Comparison of ENCODE assay signal across 8 mouse cellular contexts in the genomic region with DNA sequence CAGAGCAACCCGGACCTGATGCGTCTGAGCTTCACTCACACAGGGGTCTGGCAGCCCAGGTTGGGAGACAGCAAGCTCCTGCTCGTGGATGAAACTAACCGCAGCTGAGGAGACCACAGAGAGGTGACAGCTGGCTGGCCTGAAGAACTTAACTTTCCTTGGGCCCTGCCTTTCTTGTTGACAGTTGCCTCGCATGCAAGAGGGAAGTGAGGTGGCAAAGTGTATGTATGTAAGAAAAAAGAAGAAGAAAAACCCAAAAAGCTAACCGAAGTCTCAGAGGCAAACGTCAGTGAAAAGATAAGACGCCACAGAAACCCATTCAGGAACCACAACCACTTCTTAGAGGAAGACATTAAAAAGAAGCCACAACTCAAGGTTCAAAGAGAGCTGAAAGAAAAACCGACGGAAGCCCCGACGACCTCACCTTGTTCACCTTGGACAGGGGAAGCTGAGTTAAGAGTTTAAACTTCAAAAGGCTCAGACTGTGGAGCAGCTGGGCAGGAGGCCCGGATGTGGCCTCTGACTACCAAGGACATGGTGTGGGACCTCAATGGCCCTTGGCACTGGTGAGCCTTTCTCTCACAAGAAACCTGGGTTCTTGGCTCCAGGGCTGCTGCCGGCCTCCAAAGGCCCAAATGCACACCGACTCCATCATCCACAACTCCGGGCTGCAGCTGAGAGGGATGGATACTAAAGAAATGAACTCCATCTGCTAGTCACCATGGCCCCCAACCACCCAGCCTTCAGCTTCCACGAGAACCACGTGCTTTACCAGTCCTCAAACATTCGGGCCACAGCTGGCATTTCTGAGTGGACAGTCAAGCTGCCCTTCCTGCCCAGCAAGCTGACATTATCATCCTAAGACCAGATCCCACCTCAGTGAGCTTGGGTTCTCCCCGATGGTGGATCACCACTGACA. TPM values are rescaled to one million over a fixed set of nuclear protein-coding genes. Genes with fewer than 3 reads are reported as not detected.
A peak's percentile ranks its signal among the peaks of the same experiment; 100 is the strongest.
DNase-seq lines count a peak whose midpoint lies in the region; ATAC-seq and TF ChIP-seq lines count a peak whose summit lies in the region.

No protein-coding gene starts in this region.

- no peaks in the 10 kb centered on the region for H3K27me3 ChIP-seq in heart, embryonic 12.5 days (replicated peaks)
- H3K27me3 ChIP-seq in hindbrain, embryonic 11.5 days (ENCODE audit: control insufficient read depth, insufficient read depth, low read length) = no peaks in the 10 kb centered on the region
- peaks cover 45% of the 10 kb centered on the region for H3K27me3 ChIP-seq in liver, embryonic 14.5 days (ENCODE audit: control insufficient read depth, insufficient read depth, low read length)

- H3K4me3 ChIP-seq in heart, embryonic 12.5 days = peak overlapping the region; percentile 68
- H3K4me3 ChIP-seq in hindbrain, embryonic 11.5 days (ENCODE audit: low read depth, low read length) = peak overlapping the region; percentile 83
- peak overlapping the region; percentile 37 to 50; a peak in 3 of 4 replicates for H3K4me3 ChIP-seq in liver, embryonic 14.5 days (ENCODE audit: insufficient read depth in 1 of 2, low read depth in 2 of 2, low read length in 2 of 2)

- 66% methylated on average over 20 of the region's 20 CpGs for WGBS in heart, embryonic 12.5 days
- WGBS in hindbrain, embryonic 11.5 days = 74% methylated on average over 20 of the region's 20 CpGs
- 29% methylated on average over 20 of the region's 20 CpGs for WGBS in liver, embryonic 14.5 days (ENCODE audit: insufficient replicate concordance)

- peak overlapping the region; percentile 87 for H3K9ac ChIP-seq in heart, embryonic 12.5 days
- H3K9ac ChIP-seq in hindbrain, embryonic 11.5 days (ENCODE audit: low read depth, low read length) = peak overlapping the region; percentile 88
- no peak overlapping the region for H3K9ac ChIP-seq in liver, embryonic 14.5 days (replicated peaks)

- no peaks in the 10 kb centered on the region for H3K9me3 ChIP-seq in heart, embryonic 12.5 days (replicated peaks)
- H3K9me3 ChIP-seq in hindbrain, embryonic 11.5 days (ENCODE audit: control insufficient read depth, low read length) = no peaks in the 10 kb centered on the region
- no peaks in the 10 kb centered on the region for H3K9me3 ChIP-seq in liver, embryonic 14.5 days (ENCODE audit: control insufficient read depth, low read length)

- no peak for DNase-seq in heart, adult 9 months (ENCODE audit: low spot score in 2 of 2)
- DNase-seq in adrenal gland, postnatal 10 days = peak; percentile 62
- no peak for DNase-seq in hindbrain, embryonic 11.5 days (ENCODE audit: low spot score)
- no peak for DNase-seq in liver, embryonic 14.5 days (ENCODE audit: low read depth in 3 of 3, low spot score in 3 of 3)
- no peak for DNase-seq in ovary, adult 18-20 months (ENCODE audit: low spot score)
- no peak for DNase-seq in gastrocnemius, adult 8-10 months (ENCODE audit: low spot score in 2 of 2)
- no peak for DNase-seq in layer of hippocampus, adult 9-11 months

- TF ChIP-seq CTCF in liver, embryonic 14.5 days (IDR thresholded peaks at IDR 0.05; ENCODE audit: low read depth) = no peak

- peaks cover 57% of the 10 kb centered on the region for H3K4me1 ChIP-seq in heart, embryonic 12.5 days (replicated peaks)
- peaks cover 30% of the 10 kb centered on the region for H3K4me1 ChIP-seq in hindbrain, embryonic 11.5 days (replicated peaks; ENCODE audit: control insufficient read depth, insufficient read depth, low read length)
- no peaks in the 10 kb centered on the region for H3K4me1 ChIP-seq in liver, embryonic 14.5 days (replicated peaks; ENCODE audit: control insufficient read depth in 2 of 2, insufficient read depth in 2 of 2, low read length in 1 of 2)

- no peak overlapping the region for H3K27ac ChIP-seq in heart, embryonic 12.5 days (ENCODE audit: poor library complexity, severe bottlenecking)
- H3K27ac ChIP-seq in hindbrain, embryonic 11.5 days (ENCODE audit: low read depth, low read length) = no peak overlapping the region
- H3K27ac ChIP-seq in liver, embryonic 14.5 days = no peak overlapping the region

- TF ChIP-seq EP300 in liver, embryonic 14.5 days (IDR thresholded peaks at IDR 0.05; ENCODE audit: low read depth) = no peak

- H3K4me2 ChIP-seq in heart, embryonic 12.5 days = peak overlapping the region; percentile 96
- peak overlapping the region; percentile 89 for H3K4me2 ChIP-seq in hindbrain, embryonic 11.5 days (replicated peaks; ENCODE audit: low read depth, low read length)
- H3K4me2 ChIP-seq in liver, embryonic 14.5 days (ENCODE audit: low read depth) = peak overlapping the region; percentile 56

- no peak for ATAC-seq in heart, embryonic 12.5 days (ENCODE audit: insufficient number of reproducible peaks, low FRiP score)
- no peak for ATAC-seq in hindbrain, embryonic 11.5 days (ENCODE audit: low FRiP score)
- no peak for ATAC-seq in liver, embryonic 14.5 days (ENCODE audit: insufficient read depth)

- H3K36me3 ChIP-seq in heart, embryonic 12.5 days = peaks cover 4% of the 10 kb centered on the region; the same call in 1 of the 2 replicates
- no peaks in the 10 kb centered on the region for H3K36me3 ChIP-seq in hindbrain, embryonic 11.5 days (ENCODE audit: control insufficient read depth, insufficient read depth, low read length)
- no peaks in the 10 kb centered on the region for H3K36me3 ChIP-seq in liver, embryonic 14.5 days (replicated peaks; ENCODE audit: control insufficient read depth, insufficient read depth, low read depth)

RNA-seq across cellular contexts. Expression of gene Zcchc14, which starts 2.1 kb away (rescaled TPM):
- 9.2 and 9.9 TPM in 2 replicates for polyA plus RNA-seq in heart, embryonic 12.5 days (2016; fragmentation: Nextera tagmentation; extraction: Ambion mirVana)
- total RNA-seq in adrenal gland, postnatal 10 days (2021) = 10 to 100 TPM; 38.0 to 47.6 TPM
- 25.8 and 30.4 TPM in 2 replicates for polyA plus RNA-seq in hindbrain, embryonic 11.5 days (2014; fragmentation: Nextera tagmentation; extraction: Ambion mirVana)
- 1.6 and 1.7 TPM in 2 replicates for polyA plus RNA-seq in liver, embryonic 14.5 days (2012; rRNA removed)
- 1.3 and 1.5 TPM in 2 replicates for polyA plus RNA-seq in liver, embryonic 14.5 days (2014; fragmentation: Nextera tagmentation; extraction: Ambion mirVana)
- 10 to 100 TPM; 14.2 to 19.2 (median 15.7) TPM for total RNA-seq in gastrocnemius, adult 8-10 months (2022)
